Mouse (Mus musculus) regulatory T cell (primary cell): ENCODE results near the gene Olfr1000.
"Not testable (repeated sequence)": the region's sequence is repeated elsewhere in the genome, so short reads cannot be mapped to it uniquely, and the experiment has no call there.

ENCODE experiments used
- in situ Hi-C: fragments of 300-600 bp; cut with MboI, MseI; formaldehyde crosslinking; loops from one replicate; pipeline ENCODE4 v1.15.1; 2025; ENCODE audit warnings: high pct_unique_total_duplicates

Olfr1000 gene

DNA sequence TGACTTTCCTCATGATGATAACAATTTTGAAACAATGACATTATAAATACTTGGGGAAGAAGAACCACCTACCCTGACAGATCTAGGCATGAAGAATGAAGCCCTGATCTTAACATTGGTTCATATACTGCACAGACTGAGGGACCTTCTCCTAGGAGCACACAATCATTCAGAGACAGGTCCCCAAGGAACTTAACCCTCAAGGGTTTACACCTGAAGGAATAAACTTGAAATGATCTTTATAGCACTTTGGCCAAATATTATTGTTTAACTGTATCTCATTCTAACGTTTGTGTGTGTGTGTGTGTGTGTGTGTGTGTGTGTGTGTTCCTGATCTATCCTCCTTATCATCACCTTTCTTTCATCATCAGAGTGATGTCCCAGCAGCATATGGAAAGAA lies at the start of gene Olfr1000:
Gene Olfr1000, minus strand, starts transcription at position 101 of the 400 bp plus-strand sequence.
- in situ Hi-C loops = no loop called here

- in situ Hi-C loops = no loop called here
Observed at GRCm38 (mm10) chr2:85650604-85651003, 38.9 kb upstream of the Olfr1000 start, which contains the start of gene Olfr1002. Olfr1002 (minus strand) TSS chr2:85650704.

GRCm38 (mm10) chr2:85588648-85589047 lies 23.1 kb downstream of the Olfr1000 start, which contains the start of gene Olfr998:
Olfr998 (plus strand) TSS chr2:85588948.
- in situ Hi-C loops = not testable (repeated sequence)

DNA sequence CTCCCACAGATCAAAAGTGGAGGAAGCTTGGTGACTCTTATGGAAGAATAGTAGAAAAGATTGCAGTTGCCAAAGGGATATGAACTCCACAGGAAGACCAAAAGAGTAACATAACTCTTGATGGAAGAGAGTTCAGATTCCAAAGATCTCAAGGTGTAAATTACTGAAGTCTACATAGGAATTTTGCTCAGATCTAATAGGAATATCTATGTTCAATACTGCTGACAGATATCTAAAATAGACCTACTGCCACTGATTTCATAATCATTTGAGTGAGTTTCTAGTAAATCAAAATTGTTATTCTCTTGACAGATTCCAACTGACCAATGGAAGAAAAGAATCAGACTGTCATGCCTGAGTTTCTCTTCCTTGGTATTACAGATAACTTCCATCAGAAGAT lies 32.8 kb downstream of the Olfr1000 start, which contains the start of gene Olfr996:
Gene Olfr996, plus strand, starts transcription at position 301 of the 400 bp plus-strand sequence.
- in situ Hi-C loops = no loop called here

DNA sequence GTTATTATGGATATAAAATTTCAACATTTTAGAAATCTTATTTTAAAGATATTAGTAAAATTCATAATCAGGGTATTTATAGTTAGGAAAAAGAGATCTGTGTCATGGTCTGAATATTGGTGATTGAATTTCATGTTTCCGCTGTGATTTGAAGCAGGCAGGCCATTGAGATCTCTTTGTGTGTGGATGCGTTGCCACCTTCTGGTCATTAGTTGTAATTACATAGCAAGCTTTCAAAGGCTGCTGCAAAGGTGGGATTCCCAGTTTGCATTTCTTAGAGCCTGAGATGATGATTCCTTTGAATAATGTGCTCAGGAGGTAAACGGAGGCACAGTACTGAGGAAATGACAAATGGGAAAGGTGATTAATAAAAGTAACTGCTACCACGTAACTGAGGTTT lies 50.5 kb downstream of the Olfr1000 start:
- in situ Hi-C loops = loop anchor here (5.0 kb wide), 1 partner anchor 439 kb away; no protein-coding TSS in a partner anchor

- in situ Hi-C loops = loop anchor here (5.0 kb wide), 1 partner anchor 438 kb away; no protein-coding TSS in a partner anchor
Observed at GRCm38 (mm10) chr2:85560226-85560625, 51.5 kb downstream of the Olfr1000 start.
